Mouse (Mus musculus) embryonic facial prominence, embryonic 10.5 days (tissue): ENCODE measurements at regions not wholly inside any gene's neighbourhood (a gene's known extent, or its start where the extent isn't known, plus 50 kb on each side); places are given as distances from the start of the nearest gene placed in this dataset.

Experiments used
- DNase-seq: peaks from one replicate; pipeline ENCODE4 v3.0.0-alpha.2; 2017; ENCODE audit warnings: low spot score
- H3K27ac ChIP-seq: fragments of 300-500 bp; sonication (generic); replicated peaks from 2 replicates; pipeline ENCODE4 v1.5.1; 2016; ENCODE audit warnings: mild to moderate bottlenecking
- H3K27me3 ChIP-seq: fragments of 300-500 bp; sonication (generic); replicated peaks from 2 replicates; pipeline ENCODE4 v1.6.1; 2016; ENCODE audit warnings: low read depth, mild to moderate bottlenecking; ENCODE audit not compliant: poor library complexity, severe bottlenecking
- H3K36me3 ChIP-seq: fragments of 300-500 bp; sonication (generic); replicated peaks from 2 replicates; pipeline ENCODE4 v1.6.1; 2016; ENCODE audit warnings: mild to moderate bottlenecking, moderate library complexity
- H3K4me1 ChIP-seq: fragments of 300-500 bp; sonication (generic); 2 replicates; pipeline ENCODE4 v1.6.1; 2016
- H3K4me3 ChIP-seq: fragments of 300-500 bp; sonication (generic); 2 replicates; pipeline ENCODE4 v1.5.1; 2016; ENCODE audit warnings: mild to moderate bottlenecking, moderate library complexity
- H3K9me3 ChIP-seq: fragments of 300-500 bp; sonication (generic); 2 replicates; pipeline ENCODE4 v1.6.1; 2016; ENCODE audit warnings: mild to moderate bottlenecking
- WGBS: fragments of 180-500 bp; shearing (Covaris S2); methylation state at CpG from one replicate; pipeline ENCODE4 v1.1.7; 2016; 5-methylcytosine and 5-hydroxymethylcytosine counted together

DNA sequence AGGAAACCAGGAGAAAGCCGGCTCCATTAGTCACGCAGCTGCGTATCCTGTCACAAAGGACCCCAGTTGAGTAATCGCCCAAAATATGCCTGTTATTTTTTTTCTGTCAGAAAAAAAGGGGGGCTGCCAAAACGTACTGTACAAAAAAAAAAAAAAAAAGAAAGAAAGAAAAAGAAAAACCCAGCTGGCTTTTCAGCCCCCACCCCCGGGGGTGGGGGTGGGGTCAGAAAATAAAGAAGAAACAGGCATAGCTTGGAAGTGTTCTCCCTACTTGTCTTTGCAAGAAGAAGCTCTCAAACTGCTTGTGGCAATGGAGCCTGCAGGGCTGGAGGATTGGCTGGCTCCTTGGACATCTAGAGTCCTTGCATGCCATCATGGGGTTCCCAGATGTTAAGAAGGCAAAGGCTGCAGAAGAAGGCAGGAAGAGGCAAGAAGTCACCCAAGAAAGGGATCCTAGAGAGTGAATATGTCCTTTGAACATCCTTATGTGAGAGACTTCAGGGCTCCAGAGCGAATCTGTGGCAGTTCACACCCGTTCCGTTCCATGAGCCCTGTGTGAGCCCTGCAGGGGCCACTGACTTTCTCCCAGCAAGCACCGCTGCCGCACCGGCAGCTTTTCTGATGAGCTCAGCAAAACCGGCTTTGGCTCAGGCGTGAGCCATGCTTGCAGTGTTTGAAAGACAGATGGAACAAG is 98.8 kb downstream of the Zfp36l1 start:
- H3K4me1 ChIP-seq: peaks cover 37% of the 10 kb centered on the region
- peak overlapping the region; percentile 77 for H3K27ac ChIP-seq
- 35% methylated on average over 14 of the region's 14 CpGs for WGBS
- H3K9me3 ChIP-seq: no peaks in the 10 kb centered on the region
- DNase-seq: peak; percentile 45
- H3K4me3 ChIP-seq: no peak overlapping the region; the same call in 1 of the 2 replicates
- H3K27me3 ChIP-seq: no peaks in the 10 kb centered on the region
- no peaks in the 10 kb centered on the region for H3K36me3 ChIP-seq

DNA sequence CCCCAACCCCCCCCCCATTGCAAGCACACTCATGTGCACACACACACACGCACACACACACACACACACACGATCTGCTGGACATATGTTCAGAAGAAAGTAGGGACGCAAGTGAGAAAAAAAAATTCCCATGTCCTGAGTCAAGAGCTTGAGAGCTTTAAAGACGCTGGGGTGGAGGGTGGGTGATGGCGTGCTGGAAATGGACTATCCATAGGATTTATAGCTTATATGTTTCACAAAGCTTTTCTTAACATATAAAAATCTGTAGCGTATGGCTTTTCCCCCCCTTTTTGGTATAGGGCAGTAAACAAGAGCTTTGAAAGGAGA is 99.3 kb downstream of the Zfp36l1 start:
- WGBS: 81% methylated on average over 6 of the region's 6 CpGs
- DNase-seq: no peak
- peak overlapping the region; percentile 73 for H3K27ac ChIP-seq
- peaks cover 35% of the 10 kb centered on the region for H3K4me1 ChIP-seq
- no peak overlapping the region for H3K4me3 ChIP-seq
- no peaks in the 10 kb centered on the region for H3K36me3 ChIP-seq
- no peaks in the 10 kb centered on the region for H3K9me3 ChIP-seq
- no peaks in the 10 kb centered on the region for H3K27me3 ChIP-seq

DNA sequence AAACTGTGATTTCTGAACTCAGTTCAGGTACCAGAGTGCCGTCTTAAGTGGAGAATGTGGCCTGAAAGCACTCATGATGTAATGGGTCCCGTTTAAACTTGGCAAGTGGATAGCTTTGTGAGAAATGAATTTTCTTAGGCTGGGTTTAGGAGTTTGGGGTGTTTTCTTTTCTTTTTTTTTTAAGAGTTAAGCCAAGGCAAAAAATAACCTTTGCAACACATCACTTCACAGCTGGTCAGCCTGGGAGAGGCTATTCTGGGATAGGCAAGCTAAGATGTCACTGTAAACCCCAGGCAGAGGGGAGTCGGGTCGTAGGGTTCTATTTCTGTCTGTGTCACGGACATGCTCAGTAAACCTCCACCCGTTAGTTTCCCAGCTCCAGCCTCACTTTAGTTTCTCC is 100.9 kb downstream of the Zfp36l1 start:
- no peak for DNase-seq
- no peak overlapping the region for H3K4me3 ChIP-seq
- peaks cover 33% of the 10 kb centered on the region for H3K4me1 ChIP-seq
- no peaks in the 10 kb centered on the region for H3K27me3 ChIP-seq
- no peaks in the 10 kb centered on the region for H3K9me3 ChIP-seq
- 86% methylated on average over 6 of the region's 6 CpGs for WGBS
- H3K27ac ChIP-seq: no peak overlapping the region
- no peaks in the 10 kb centered on the region for H3K36me3 ChIP-seq

DNA sequence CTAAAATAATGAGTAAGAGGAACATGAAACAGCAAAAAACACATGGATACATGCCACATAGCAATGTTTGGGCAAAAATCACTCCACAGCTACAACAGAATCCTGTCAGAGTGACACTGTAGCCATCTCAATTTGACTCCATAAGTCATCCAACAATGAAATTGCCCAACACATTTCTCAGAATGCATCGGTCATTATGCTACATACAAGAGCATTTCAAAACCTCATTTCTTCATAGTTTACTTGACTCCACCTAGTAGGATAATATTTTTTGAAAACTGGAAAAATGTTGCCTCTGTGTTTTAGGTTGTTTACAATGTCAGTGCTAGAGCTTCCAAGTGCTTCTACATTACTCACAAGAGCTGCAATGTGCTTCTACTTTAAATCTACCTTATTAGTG is 101.9 kb downstream of the Zfp36l1 start:
- Histone ChIP-seq H3K27me3 (no peaks in the 10 kb centered on the region), H3K4me1 (peaks cover 33% of the 10 kb centered on the region), H3K36me3 (no peaks in the 10 kb centered on the region), H3K9me3 (no peaks in the 10 kb centered on the region), H3K27ac (no peak overlapping the region), H3K4me3 (no peak overlapping the region)
- 95% methylated on average over 1 of the region's 1 CpGs for whole genome bisulfite sequencing
- no peak for DNase-seq

DNA sequence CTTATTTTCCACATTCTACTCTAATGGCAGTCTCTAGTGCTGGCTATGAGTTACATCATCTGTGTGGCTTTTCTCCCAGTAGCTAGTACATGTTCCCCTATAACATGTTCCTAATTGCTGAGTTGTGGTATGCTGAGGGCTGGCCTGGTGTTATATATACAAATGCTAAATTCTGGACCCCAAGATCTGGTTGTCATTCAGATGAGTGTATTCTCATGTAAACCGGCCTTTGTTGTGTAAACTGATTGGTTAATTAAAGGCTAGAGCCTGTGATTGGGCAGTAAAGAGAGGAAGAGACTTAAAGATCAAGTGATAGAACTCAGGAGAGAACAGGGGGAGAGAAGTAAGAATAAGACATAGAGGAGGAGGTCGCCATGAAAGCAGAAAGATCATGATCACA is 102.6 kb downstream of the Zfp36l1 start:
- Histone ChIP-seq H3K4me3 (no peak overlapping the region), H3K9me3 (no peaks in the 10 kb centered on the region), H3K27me3 (no peaks in the 10 kb centered on the region), H3K4me1 (peaks cover 33% of the 10 kb centered on the region), H3K27ac (no peak overlapping the region), H3K36me3 (no peaks in the 10 kb centered on the region)
- DNase-seq: no peak
- WGBS: 58% methylated on average over 2 of the region's 2 CpGs

DNA sequence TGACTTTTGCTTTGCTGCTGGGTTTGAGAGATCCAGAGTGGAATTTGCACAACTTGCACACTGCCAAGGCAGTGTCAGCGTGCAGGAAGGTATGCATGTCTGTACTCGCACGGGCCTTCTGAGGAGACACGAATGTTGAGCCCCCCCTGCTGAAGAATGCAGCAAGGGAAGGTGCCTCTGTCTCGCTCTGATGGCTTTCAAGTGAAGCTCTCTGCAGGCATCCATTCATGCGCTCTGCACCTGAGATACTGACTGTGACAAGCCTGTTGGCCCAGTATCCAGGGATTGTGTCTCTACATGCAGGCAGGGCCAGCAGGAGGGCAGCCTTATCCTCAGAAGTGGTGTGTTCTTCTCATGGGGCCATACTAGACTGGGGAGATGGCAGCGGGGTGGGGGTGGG is 105.0 kb downstream of the Zfp36l1 start:
- no peaks in the 10 kb centered on the region for H3K9me3 ChIP-seq
- H3K36me3 ChIP-seq: no peaks in the 10 kb centered on the region
- 37% methylated on average over 7 of the region's 7 CpGs for WGBS
- peak; percentile 38 for DNase-seq
- H3K27me3 ChIP-seq: no peaks in the 10 kb centered on the region
- H3K4me3 ChIP-seq: no peak overlapping the region
- peak overlapping the region; percentile 45; the same call in 1 of the 2 replicates for H3K27ac ChIP-seq
- peaks cover 17% of the 10 kb centered on the region for H3K4me1 ChIP-seq

DNA sequence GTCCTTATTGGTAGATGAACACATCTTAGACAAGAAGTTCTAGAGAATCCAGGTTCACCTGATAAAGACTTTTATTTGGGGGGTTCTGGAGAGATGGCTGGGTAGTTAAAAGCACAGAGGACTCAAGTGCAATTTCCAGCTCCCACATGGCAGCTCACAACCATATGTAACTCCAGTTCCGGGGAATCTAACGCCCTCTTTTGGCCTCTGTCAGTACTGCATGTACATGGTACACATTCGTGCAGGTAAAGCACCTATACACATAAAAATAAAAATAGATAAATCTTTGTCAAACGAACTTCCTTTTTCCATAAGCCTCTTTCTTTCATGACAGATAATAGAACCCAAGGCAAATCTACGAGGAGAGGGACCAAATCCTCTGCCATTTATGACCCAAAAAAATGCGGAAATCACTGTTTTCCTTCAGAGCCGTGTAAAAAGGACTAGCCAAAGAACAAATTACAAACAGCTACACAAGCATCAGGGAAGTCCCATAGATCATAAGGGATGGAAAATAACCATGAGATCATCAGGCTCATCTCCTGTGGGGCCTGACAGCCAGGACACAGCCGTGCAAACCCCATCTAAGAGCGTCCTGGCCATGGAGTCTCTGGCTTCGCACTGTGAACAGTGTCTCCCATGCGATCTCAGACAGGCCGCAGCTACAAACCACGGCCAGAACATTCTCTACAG is 107.4 kb downstream of the Zfp36l1 start:
- no peak for DNase-seq
- WGBS: 90% methylated on average over 13 of the region's 13 CpGs

DNA sequence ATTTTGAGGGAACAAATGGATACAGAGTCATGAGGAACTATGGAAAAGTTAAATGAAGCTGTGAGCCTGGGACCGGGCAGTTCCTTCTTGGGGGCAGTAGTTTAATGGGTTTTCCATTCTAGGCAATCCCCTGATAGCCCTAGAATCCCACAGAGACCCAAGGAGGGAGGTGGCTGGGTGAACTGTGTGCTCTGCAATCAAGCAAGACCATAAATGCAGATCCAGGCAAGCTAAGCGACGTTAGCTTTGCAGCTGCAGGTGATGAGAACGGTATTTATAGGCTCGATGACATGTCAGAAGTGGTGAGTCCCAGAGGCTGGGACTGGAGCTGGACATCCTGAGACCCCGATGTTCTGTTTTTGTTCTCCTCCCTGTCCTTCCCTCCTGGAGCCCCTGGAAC is 108.2 kb downstream of the Zfp36l1 start:
- 91% methylated on average over 6 of the region's 6 CpGs for WGBS
- no peak for DNase-seq
- no peaks in the 10 kb centered on the region for H3K27me3 ChIP-seq
- no peak overlapping the region for H3K4me3 ChIP-seq
- H3K9me3 ChIP-seq: no peaks in the 10 kb centered on the region
- H3K27ac ChIP-seq: no peak overlapping the region
- peaks cover 32% of the 10 kb centered on the region for H3K4me1 ChIP-seq
- H3K36me3 ChIP-seq: no peaks in the 10 kb centered on the region

More for the DNA sequence above, 107.4 kb downstream of the Zfp36l1 start:
- Histone ChIP-seq H3K4me3 (no peak overlapping the region), H3K36me3 (no peaks in the 10 kb centered on the region), H3K9me3 (no peaks in the 10 kb centered on the region), H3K27ac (no peak overlapping the region), H3K27me3 (no peaks in the 10 kb centered on the region), H3K4me1 (peaks cover 32% of the 10 kb centered on the region)

DNA sequence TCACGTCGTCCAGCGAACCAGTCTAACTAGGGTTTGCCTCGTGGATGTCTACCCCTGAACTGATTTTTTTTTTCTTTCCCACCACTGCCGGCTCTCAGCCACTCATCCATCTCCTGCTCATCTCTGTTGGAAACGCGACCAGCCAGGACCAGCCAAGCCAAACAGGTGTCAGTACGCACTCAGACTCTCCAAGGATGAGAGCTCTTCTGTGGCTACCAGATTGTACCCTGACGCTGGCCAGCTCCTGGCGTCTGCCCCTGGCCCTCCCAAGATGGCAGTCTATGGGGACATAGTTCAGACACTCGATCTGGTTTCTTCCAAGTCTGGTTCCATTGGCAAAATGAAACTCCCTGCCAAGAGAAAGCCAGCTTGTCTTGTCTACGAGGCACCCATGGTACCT is 109.3 kb downstream of the Zfp36l1 start:
- Histone ChIP-seq H3K9me3 (no peaks in the 10 kb centered on the region), H3K4me1 (peaks cover 29% of the 10 kb centered on the region), H3K27ac (no peak overlapping the region), H3K36me3 (no peaks in the 10 kb centered on the region), H3K27me3 (no peaks in the 10 kb centered on the region), H3K4me3 (no peak overlapping the region)
- no peak for DNase-seq
- 92% methylated on average over 12 of the region's 12 CpGs for WGBS

DNA sequence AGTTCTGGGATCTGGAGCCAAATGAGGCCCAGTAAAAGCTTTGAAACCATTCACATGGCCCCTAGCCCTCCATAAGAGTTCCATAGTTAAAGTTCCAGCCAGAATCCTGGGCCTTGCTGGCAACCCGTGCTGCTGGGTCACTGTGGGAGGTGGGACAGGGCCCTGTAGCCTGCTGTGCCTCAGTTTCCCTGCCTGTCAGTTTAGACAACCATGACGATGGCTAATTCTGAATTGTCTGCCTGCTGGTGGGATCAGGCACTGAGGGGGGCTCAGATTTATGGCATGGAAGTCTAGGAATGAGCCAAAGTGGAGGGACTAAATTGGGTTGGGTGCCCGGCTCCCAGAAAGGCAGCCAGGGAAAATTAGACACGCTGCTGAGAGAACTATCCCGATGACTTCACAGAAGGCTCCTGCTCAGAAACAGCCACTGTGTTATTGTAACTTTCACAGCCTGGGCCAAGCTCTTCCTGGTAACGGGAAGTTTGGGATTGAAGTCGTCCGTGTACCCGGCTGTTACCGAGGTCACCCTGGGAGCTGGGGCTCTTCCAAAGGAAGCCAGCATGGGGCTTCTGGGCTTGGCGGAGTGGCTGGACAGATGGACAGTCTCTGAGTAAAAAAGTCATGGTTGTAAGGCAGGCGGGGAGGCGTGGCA is 110.2 kb downstream of the Zfp36l1 start:
- H3K27ac ChIP-seq: peak overlapping the region; percentile 75
- H3K9me3 ChIP-seq: no peaks in the 10 kb centered on the region
- no peaks in the 10 kb centered on the region for H3K27me3 ChIP-seq
- H3K4me3 ChIP-seq: no peak overlapping the region
- 77% methylated on average over 13 of the region's 13 CpGs for WGBS
- DNase-seq: no peak
- H3K36me3 ChIP-seq: no peaks in the 10 kb centered on the region
- H3K4me1 ChIP-seq: peaks cover 20% of the 10 kb centered on the region

DNA sequence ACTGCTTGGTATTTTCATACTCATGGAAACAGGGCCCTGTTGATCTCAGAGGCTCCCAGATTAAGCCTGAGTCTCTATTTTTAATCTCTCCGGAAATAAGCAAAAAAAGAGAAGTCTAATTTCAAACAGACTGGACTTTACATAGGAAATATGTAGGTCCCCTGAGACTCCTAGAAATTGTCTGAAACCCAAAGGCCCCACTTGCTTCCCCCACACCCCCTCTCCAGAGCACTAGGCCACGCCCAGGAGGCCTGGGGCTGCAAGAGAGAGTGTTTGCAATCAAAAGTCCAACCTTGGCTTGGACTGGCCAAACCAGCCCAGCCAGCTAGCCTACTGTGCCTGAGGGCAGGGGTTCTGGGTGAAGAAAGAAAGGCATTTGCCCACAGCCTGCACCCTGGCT is 111.0 kb downstream of the Zfp36l1 start:
- 56% methylated on average over 2 of the region's 2 CpGs for WGBS
- Histone ChIP-seq H3K27me3 (no peaks in the 10 kb centered on the region), H3K9me3 (no peaks in the 10 kb centered on the region), H3K36me3 (no peaks in the 10 kb centered on the region), H3K4me3 (no peak overlapping the region), H3K27ac (peak overlapping the region; percentile 75), H3K4me1 (peaks cover 22% of the 10 kb centered on the region)
- DNase-seq: peak; percentile 67

DNA sequence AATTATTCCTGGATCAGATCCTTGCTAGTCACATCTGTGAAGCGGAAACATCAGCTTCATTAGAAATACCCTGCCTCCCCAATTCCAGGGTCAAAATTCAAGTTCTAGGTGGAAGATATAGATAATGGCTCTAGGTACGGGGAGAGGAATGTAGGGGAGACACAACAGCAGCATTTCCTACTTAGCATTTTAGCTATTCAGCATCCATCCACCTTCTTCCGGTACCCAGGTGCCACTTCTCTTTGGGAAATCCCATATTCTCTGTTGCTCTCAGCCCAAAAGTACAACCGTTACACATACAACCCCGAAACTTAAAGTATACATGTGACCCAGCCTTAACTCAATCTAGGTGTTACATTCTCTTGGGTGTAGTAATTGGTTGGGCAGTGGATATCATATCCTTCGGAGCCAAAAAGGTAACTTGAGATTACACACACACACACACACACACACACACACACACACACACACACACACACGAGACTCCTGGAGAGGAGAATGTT is 112.9 kb downstream of the Zfp36l1 start:
- H3K9me3 ChIP-seq: no peaks in the 10 kb centered on the region

DNA sequence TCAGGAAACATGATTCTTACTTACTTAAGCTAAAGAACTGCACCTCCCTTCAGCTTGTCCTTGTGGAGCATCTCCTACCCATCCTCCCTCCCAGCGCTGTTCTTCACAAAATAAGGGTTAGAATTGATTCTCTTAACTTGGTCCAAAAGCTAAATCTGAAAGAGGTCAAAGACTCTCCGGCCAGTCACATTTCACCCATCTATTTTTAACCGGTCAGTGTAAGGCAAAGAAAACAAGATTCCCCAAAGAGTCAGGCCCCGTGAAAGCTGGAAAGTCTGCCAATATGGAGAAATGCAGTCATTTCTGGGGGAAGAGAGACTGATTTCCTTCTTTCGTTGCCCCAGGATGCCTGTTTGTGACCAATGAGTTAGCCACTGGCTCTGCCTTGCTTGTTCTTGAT is 114.0 kb downstream of the Zfp36l1 start:
- WGBS: 88% methylated on average over 5 of the region's 5 CpGs
- no peak overlapping the region for H3K27ac ChIP-seq

More for the DNA sequence above, 112.9 kb downstream of the Zfp36l1 start:
- Histone ChIP-seq H3K4me1 (peaks cover 22% of the 10 kb centered on the region), H3K4me3 (no peak overlapping the region), H3K27ac (no peak overlapping the region), H3K36me3 (no peaks in the 10 kb centered on the region), H3K27me3 (no peaks in the 10 kb centered on the region)
- 91% methylated on average over 7 of the region's 7 CpGs for WGBS
- no peak for DNase-seq

More for the DNA sequence above, 114.0 kb downstream of the Zfp36l1 start:
- Histone ChIP-seq H3K4me3 (no peak overlapping the region), H3K27me3 (no peaks in the 10 kb centered on the region), H3K4me1 (peaks cover 31% of the 10 kb centered on the region), H3K9me3 (no peaks in the 10 kb centered on the region), H3K36me3 (no peaks in the 10 kb centered on the region)
- DNase-seq: no peak
